Mouse (Mus musculus) heart, postnatal 0 days (tissue): ENCODE data around the gene Efr3b. TPM values are rescaled to one million over a fixed set of nuclear protein-coding genes. Genes with fewer than 3 reads are reported as not detected.
A peak's percentile ranks its signal among the peaks of the same experiment; 100 is the strongest.
"Not testable (repeated sequence)": the region's sequence is repeated elsewhere in the genome, so short reads cannot be mapped to it uniquely, and the experiment has no call there.

ENCODE experiments used
- ATAC-seq: fragments of 200-750 bp; cut with Nextera tagmentation; 2 replicates; pipeline ENCODE4 v1.8.0; 2017; ENCODE audit warnings: low read depth, moderate number of reproducible peaks, moderate library complexity; ENCODE audit not compliant: insufficient read depth
- DNase-seq: peaks from one replicate; pipeline ENCODE4 v3.0.0-alpha.2; 2016; ENCODE audit warnings: low spot score
- H3K27ac ChIP-seq: fragments of 300-500 bp; sonication (generic); 2 replicates; pipeline ENCODE4 v1.5.1; 2014; ENCODE audit warnings: low read depth, mild to moderate bottlenecking
- H3K27me3 ChIP-seq: fragments of 300-500 bp; sonication (generic); 2 replicates; pipeline ENCODE4 v1.6.1; 2014; ENCODE audit warnings: low read length, mixed read lengths; ENCODE audit not compliant: control insufficient read depth, insufficient read depth
- H3K36me3 ChIP-seq: fragments of 300-500 bp; sonication (generic); replicated peaks from 2 replicates; pipeline ENCODE4 v1.6.1; 2014; ENCODE audit warnings: low read length, mixed read lengths; ENCODE audit not compliant: control insufficient read depth, insufficient read depth
- H3K4me1 ChIP-seq: fragments of 300-500 bp; sonication (generic); 2 replicates; pipeline ENCODE4 v1.6.1; 2014; ENCODE audit warnings: antibody characterized with exemption; ENCODE audit not compliant: control insufficient read depth, insufficient read depth
- H3K4me2 ChIP-seq: fragments of 300-500 bp; sonication (generic); 2 replicates; pipeline ENCODE4 v1.6.1; 2014; ENCODE audit warnings: low read depth, mild to moderate bottlenecking, low read length, moderate library complexity
- H3K4me3 ChIP-seq: fragments of 300-500 bp; sonication (generic); 2 replicates; pipeline ENCODE4 v1.5.1; 2014; ENCODE audit warnings: low read depth, low read length
- H3K9ac ChIP-seq: fragments of 300-500 bp; sonication (generic); replicated peaks from 2 replicates; pipeline ENCODE4 v1.6.1; 2014; ENCODE audit warnings: low read depth, low read length, mixed read lengths
- H3K9me3 ChIP-seq: fragments of 300-500 bp; sonication (generic); replicated peaks from 2 replicates; pipeline ENCODE4 v1.6.1; 2016; ENCODE audit warnings: low read length; ENCODE audit not compliant: control insufficient read depth
- CTCF ChIP-seq: IDR thresholded peaks from 2 replicates; pipeline ENCODE4 v1.5.1; 2016; ENCODE audit warnings: antibody characterized with exemption, control low read depth, low read depth
- EP300 ChIP-seq: IDR thresholded peaks from 2 replicates; pipeline ENCODE4 v1.6.1; 2016; ENCODE audit warnings: antibody characterized with exemption, low read depth
- WGBS: fragments of 180-500 bp; shearing (Covaris S2); extraction: QIAGEN DNeasy Blood & Tissue Kit; methylation state at CpG from one replicate; pipeline ENCODE4 v1.1.7; 2014; 5-methylcytosine and 5-hydroxymethylcytosine counted together
- polyA plus RNA-seq: library from polyadenylated mRNA; unstranded; fragments of >200 nt; fragmentation: Nextera tagmentation; extraction: Ambion mirVana; gene quantifications from 2 replicates; pipeline ENCODE4 v1.2.1, GENCODE M21; 2015
- total RNA-seq: library from RNA; depleted of rRNA; stranded (reverse); fragments of >200 nt; gene quantifications from 2 replicates; pipeline ENCODE4 v1.2.3, GENCODE M21; 2014; ENCODE audit warnings: low replicate concordance

The Efr3b gene
- total and polyA plus RNA-seq, 2 experiments from 2014 or later, result 1.6 to 6.8 TPM

GRCm38 (mm10) chr12:3981350-3982131, 57.2 kb downstream of the Efr3b start:
- no peak overlapping the region for H3K27ac ChIP-seq
- DNase-seq, result peak; percentile 85
- ATAC-seq, result peak; percentile 89

GRCm38 (mm10) chr12:3980991-3981349, 57.7 kb downstream of the Efr3b start:
- Histone ChIP-seq H3K4me1 (peaks cover 4% of the 10 kb centered on the region; the same call in 1 of the 2 replicates), H3K4me3 (peak overlapping the region; percentile 45), H3K36me3 (no peaks in the 10 kb centered on the region; the same call in 1 of the 2 replicates), H3K9me3 (no peaks in the 10 kb centered on the region), H3K27ac (no peak overlapping the region), H3K4me2 (peak overlapping the region; percentile 81), H3K27me3 (no peaks in the 10 kb centered on the region), H3K9ac (no peak overlapping the region)
- ATAC-seq (no peak), DNase-seq (no peak)
- 81% methylated on average over 1 of the region's 1 CpGs for WGBS
- TF ChIP-seq EP300 (no peak), CTCF (no peak)

More at GRCm38 (mm10) chr12:3981350-3982131, 57.2 kb downstream of the Efr3b start:
- Histone ChIP-seq H3K4me1 (peaks cover 4% of the 10 kb centered on the region; the same call in 1 of the 2 replicates), H3K9me3 (no peaks in the 10 kb centered on the region), H3K36me3 (no peaks in the 10 kb centered on the region; the same call in 1 of the 2 replicates), H3K27me3 (no peaks in the 10 kb centered on the region), H3K4me3 (peak overlapping the region; percentile 45), H3K4me2 (peak overlapping the region; percentile 81), H3K9ac (peak overlapping the region; percentile 33; the same call in 1 of the 2 replicates)
- WGBS, result 1% methylated on average over 41 of the region's 41 CpGs
- TF ChIP-seq EP300 (no peak), CTCF (no peak)

- peaks cover 24% of the 10 kb centered on the region for H3K36me3 ChIP-seq
- H3K9ac ChIP-seq, H3K4me1 ChIP-seq, H3K4me2 ChIP-seq, H3K27me3 ChIP-seq, DNase-seq, H3K27ac ChIP-seq, H3K4me3 ChIP-seq, ATAC-seq, H3K9me3 ChIP-seq: not testable (repeated sequence)
- WGBS, result 98% methylated on average over 6 of the region's 6 CpGs
These were observed 65.5 kb downstream of the Efr3b start for GRCm38 (mm10) chr12:3973169-3973568.

GRCm38 (mm10) chr12:3968380-3968779, 70.3 kb downstream of the Efr3b start:
- H3K27ac ChIP-seq, result no peak overlapping the region
- H3K4me3 ChIP-seq, result no peak overlapping the region
- H3K27me3 ChIP-seq, result no peaks in the 10 kb centered on the region
- peaks cover 42% of the 10 kb centered on the region for H3K36me3 ChIP-seq
- no peak overlapping the region for H3K4me2 ChIP-seq
- no peak for DNase-seq
- no peaks in the 10 kb centered on the region for H3K9me3 ChIP-seq
- no peaks in the 10 kb centered on the region for H3K4me1 ChIP-seq
- H3K9ac ChIP-seq, result no peak overlapping the region
- WGBS, result 62% methylated on average over 9 of the region's 9 CpGs
- no peak for ATAC-seq
- TF ChIP-seq CTCF (no peak), EP300 (no peak)

- TF ChIP-seq CTCF, result no peak
- no peak for TF ChIP-seq EP300
- Histone ChIP-seq H3K9ac (no peak overlapping the region), H3K4me2 (no peak overlapping the region), H3K4me3 (no peak overlapping the region), H3K9me3 (no peaks in the 10 kb centered on the region), H3K27me3 (no peaks in the 10 kb centered on the region), H3K36me3 (peaks cover 39% of the 10 kb centered on the region), H3K27ac (no peak overlapping the region), H3K4me1 (no peaks in the 10 kb centered on the region)
- 90% methylated on average over 4 of the region's 4 CpGs for WGBS
- ATAC-seq (no peak), DNase-seq (no peak)
These were observed 71.5 kb downstream of the Efr3b start for GRCm38 (mm10) chr12:3967196-3967595.
